Mouse (Mus musculus) forebrain, embryonic 16.5 days (tissue): ENCODE measurements around the gene Gcc2. TPM values are rescaled to one million over a fixed set of nuclear protein-coding genes. Genes with fewer than 3 reads are reported as not detected.

Experiments used
- ATAC-seq: fragments of 200-750 bp; cut with Nextera tagmentation; 2 replicates; pipeline ENCODE4 v1.8.0; 2017; ENCODE audit warnings: mild to moderate bottlenecking, moderate library complexity
- H3K27ac ChIP-seq: fragments of 300-500 bp; sonication (generic); 2 replicates; pipeline ENCODE4 v1.5.1; 2014; ENCODE audit warnings: low read length, control low read depth
- H3K27me3 ChIP-seq: fragments of 300-500 bp; sonication (generic); replicated peaks from 2 replicates; pipeline ENCODE4 v1.6.1; 2014; ENCODE audit warnings: low read length; ENCODE audit not compliant: control insufficient read depth, insufficient read depth
- H3K36me3 ChIP-seq: fragments of 300-500 bp; sonication (generic); 2 replicates; pipeline ENCODE4 v1.6.1; 2014; ENCODE audit not compliant: control insufficient read depth, insufficient read depth
- H3K4me1 ChIP-seq: fragments of 300-500 bp; sonication (generic); replicated peaks from 2 replicates; pipeline ENCODE4 v1.6.1; 2014; ENCODE audit warnings: low read length; ENCODE audit not compliant: control insufficient read depth, insufficient read depth
- H3K4me2 ChIP-seq: fragments of 300-500 bp; sonication (generic); 2 replicates; pipeline ENCODE4 v1.6.1; 2014; ENCODE audit warnings: mild to moderate bottlenecking, low read length, control low read depth
- H3K4me3 ChIP-seq: fragments of 300-500 bp; sonication (generic); replicated peaks from 2 replicates; pipeline ENCODE4 v1.5.1; 2014; ENCODE audit warnings: mild to moderate bottlenecking, low read length, control low read depth
- H3K9ac ChIP-seq: fragments of 300-500 bp; sonication (generic); replicated peaks from 2 replicates; pipeline ENCODE4 v1.6.1; 2014; ENCODE audit warnings: low read depth, low read length, control low read depth
- H3K9me3 ChIP-seq: fragments of 300-500 bp; sonication (generic); 2 replicates; pipeline ENCODE4 v1.6.1; 2016; ENCODE audit warnings: low read length; ENCODE audit not compliant: control insufficient read depth
- WGBS: fragments of 180-500 bp; shearing (Covaris S2); extraction: QIAGEN DNeasy Blood & Tissue Kit; methylation state at CpG from one replicate; pipeline ENCODE4 v1.1.7; 2014; 5-methylcytosine and 5-hydroxymethylcytosine counted together
- polyA plus RNA-seq: library from polyadenylated mRNA; unstranded; fragments of >200 nt; fragmentation: Nextera tagmentation; extraction: Ambion mirVana; gene quantifications from 2 replicates; pipeline ENCODE4 v1.2.1, GENCODE M21; 2015

Gcc2 gene
- 71.7 and 89.2 TPM in 2 replicates for polyA plus RNA-seq

DNA sequence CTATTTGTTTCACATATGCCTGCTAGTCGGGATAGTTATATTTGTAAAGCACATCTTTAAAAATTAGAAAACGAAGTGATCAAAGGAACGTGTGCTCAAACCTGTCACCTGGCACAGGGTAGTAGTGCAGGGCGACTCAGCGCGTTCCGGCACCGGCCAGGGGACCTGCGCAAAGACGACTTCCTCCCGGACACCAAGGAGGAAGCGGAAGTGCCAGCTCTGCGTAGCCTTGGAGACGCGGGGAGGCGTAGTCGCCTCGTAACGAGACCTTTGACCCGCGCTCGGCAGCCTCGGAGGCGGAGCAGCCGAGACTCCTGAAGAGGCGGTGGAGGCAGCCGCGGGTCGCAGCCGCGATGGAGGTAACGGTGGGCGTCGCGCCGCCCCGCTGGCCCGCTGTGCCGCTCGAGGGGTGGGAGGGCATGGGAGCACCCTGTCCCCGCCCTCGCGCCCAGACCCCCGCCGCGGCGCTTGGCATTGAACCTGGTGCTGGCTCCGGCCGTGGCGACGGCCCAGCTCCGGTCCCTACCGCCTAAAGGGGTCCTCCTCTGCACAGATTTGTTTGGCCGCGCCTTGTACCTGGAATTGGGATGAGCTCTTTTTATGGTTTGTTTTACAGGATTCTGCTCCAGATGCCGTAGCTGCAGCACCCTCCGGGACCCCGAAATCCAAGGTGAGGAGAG, at the start of gene Gcc2:
Gcc2 (plus strand) TSS at position 285 of the 680 bp plus-strand sequence.
- H3K9ac ChIP-seq: peak within 1 kb of the TSS; percentile 94
- H3K36me3 ChIP-seq: peaks cover 6% of the 10 kb centered on the region
- H3K27ac ChIP-seq: peak within 1 kb of the TSS; percentile 72
- under 1% methylated on average over 55 of the region's 58 CpGs for WGBS
- H3K4me3 ChIP-seq: peak within 1 kb of the TSS; percentile 95
- no peaks in the 10 kb centered on the region for H3K9me3 ChIP-seq
- peaks cover 12% of the 10 kb centered on the region for H3K4me1 ChIP-seq
- H3K4me2 ChIP-seq: peak within 1 kb of the TSS; percentile 65
- ATAC-seq: peak; percentile 99
- H3K27me3 ChIP-seq: no peaks in the 10 kb centered on the region

DNA sequence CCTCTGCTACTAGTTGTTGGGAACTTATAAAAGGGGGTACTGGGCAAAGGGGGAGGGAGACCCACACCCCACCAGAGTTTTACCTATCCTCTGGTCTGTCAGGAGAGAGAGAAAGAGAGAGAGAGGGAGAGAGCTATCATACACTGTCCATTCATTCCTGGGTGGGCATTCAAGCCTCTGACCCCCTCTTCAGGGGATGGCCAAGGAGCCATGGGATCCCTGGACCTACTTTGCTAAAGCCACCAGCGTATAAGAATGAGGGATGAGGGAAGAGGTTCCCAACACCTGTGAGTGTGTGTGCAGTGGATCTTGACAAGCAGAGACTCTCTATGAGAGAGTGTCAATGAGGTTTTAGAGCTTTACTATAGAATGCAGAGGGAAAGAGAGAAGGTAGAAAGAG, 49.3 kb upstream of the Gcc2 start:
- Histone ChIP-seq H3K4me3 (no peak overlapping the region), H3K9me3 (no peaks in the 10 kb centered on the region; the same call in 1 of the 2 replicates), H3K4me1 (no peaks in the 10 kb centered on the region), H3K27me3 (no peaks in the 10 kb centered on the region), H3K36me3 (no peaks in the 10 kb centered on the region), H3K4me2 (no peak overlapping the region), H3K9ac (no peak overlapping the region), H3K27ac (no peak overlapping the region)
- 38% methylated on average over 1 of the region's 1 CpGs for WGBS
- ATAC-seq: no peak

DNA sequence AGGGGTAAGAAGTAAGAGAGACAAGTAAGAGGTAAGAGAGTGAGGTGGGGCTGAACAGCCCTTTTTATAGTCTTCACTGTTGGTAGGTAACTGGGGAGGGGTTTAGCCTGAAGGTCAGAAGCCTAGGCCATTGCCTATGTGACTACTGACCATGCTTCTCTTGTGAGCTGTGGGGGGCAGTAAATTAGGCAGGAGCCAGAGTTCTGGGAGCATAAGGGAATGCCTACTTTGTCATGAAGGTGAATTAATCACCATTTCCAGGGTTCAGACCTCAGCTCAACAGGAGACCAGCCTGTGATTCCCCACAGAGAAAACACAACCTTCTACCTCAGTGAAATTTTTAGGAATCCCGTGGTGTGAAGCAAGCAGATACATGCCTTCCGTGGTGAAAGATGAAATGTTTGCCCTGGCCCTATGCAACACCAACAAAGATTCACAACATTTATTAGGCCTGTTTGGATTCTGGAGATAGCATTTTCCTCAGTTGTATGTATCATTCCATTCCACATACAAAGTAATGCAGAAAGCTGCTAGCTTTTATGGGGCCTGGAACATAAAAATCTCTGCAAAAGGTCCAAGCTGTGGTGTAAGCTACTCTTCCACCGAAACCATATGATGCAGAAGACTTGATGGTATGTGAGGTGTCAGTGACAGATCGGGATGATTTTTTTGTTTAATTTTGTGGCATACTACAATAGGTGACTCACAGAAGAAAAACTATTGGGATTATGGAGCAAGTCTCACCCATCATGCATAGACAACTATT, 48.5 kb upstream of the Gcc2 start:
- WGBS: 88% methylated on average over 4 of the region's 4 CpGs
- ATAC-seq: no peak
- Histone ChIP-seq H3K9me3 (no peaks in the 10 kb centered on the region; the same call in 1 of the 2 replicates), H3K36me3 (no peaks in the 10 kb centered on the region), H3K27ac (no peak overlapping the region), H3K4me3 (no peak overlapping the region), H3K9ac (no peak overlapping the region), H3K4me1 (no peaks in the 10 kb centered on the region), H3K27me3 (no peaks in the 10 kb centered on the region), H3K4me2 (no peak overlapping the region)

DNA sequence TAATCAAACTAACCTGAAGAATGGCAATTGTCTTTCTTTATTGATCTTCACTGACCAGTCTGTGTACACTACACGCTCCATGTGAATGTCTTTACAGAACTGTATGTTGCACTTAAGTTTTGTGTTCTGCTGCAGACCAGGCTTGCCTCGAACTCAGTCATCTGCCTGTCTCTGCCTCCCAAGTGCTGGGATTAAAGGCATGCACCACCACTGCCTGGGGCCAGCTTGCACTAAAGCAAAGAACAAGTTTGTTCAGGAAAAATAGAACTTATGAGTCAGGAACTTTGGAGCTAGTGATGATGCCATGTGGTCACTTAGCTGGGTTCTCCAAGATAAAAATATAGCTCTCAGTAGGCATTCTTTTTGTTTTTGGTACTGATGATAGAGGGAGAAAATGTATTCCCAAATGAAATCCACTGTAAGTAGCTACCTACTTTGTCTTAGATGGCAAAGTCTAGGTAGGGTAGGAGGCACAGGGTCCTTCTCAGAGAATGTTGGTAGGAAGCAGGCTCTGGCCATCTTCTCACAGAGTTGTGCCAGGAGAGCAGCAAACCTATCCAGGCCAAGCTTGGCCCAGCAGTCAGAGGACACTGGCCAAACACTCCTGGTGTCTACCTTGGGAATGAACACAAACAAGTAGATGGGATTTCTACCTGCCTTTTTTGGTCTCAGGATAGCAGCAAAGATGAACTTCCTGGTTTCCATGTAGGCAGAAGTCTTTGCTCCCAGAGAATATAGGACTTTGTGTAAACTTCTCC, 45.4 kb upstream of the Gcc2 start:
- no peak overlapping the region for H3K4me2 ChIP-seq
- H3K4me1 ChIP-seq: no peaks in the 10 kb centered on the region
- H3K27ac ChIP-seq: no peak overlapping the region
- H3K4me3 ChIP-seq: no peak overlapping the region
- no peak overlapping the region for H3K9ac ChIP-seq
- no peak for ATAC-seq
- no peaks in the 10 kb centered on the region; the same call in 1 of the 2 replicates for H3K9me3 ChIP-seq
- H3K27me3 ChIP-seq: no peaks in the 10 kb centered on the region
- no peaks in the 10 kb centered on the region for H3K36me3 ChIP-seq
- 75% methylated on average over 2 of the region's 2 CpGs for WGBS

DNA sequence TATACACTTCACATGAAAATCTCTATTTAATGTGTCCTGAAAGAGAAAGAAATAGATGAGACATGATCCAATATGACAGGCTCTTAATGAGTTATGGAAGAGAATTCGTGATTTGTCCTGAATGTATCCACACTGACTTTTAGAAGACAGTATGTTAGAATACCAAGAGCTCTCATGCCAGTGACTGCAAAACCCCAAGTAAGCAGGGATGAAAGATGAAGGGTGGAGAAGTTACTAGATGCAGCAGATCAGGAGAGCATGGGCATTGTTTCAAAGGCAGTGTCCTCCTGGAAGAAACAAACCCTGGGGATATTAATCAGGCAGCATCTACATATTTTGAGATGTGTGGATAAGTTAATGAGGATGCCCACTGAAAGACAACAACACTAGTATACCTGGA, 44.8 kb upstream of the Gcc2 start:
- Histone ChIP-seq H3K9me3 (no peaks in the 10 kb centered on the region; the same call in 1 of the 2 replicates), H3K4me3 (no peak overlapping the region), H3K4me2 (no peak overlapping the region), H3K9ac (no peak overlapping the region), H3K27me3 (no peaks in the 10 kb centered on the region), H3K27ac (no peak overlapping the region), H3K4me1 (no peaks in the 10 kb centered on the region), H3K36me3 (no peaks in the 10 kb centered on the region)
- ATAC-seq: no peak
- 56% methylated on average over 1 of the region's 1 CpGs for WGBS

DNA sequence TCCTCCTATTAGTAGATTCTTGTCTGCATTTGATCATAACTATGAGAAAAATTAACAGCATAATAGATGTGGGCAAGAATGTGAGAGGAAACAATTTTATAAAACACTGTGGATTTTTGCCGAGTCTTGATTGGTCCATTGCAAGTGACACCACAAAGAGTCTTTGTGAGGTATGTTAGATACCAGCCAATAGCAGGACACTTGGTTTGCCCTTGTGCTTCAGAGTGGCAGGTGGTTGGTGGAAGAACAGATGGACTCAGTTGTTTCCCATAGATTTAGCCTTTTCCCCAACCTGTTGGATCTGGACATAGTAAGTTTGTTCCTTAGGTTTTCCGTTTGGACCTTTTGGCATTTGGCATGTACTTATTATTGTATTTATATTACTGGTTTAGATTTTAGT, 44.1 kb upstream of the Gcc2 start:
- Histone ChIP-seq H3K9me3 (no peaks in the 10 kb centered on the region), H3K36me3 (no peaks in the 10 kb centered on the region), H3K9ac (no peak overlapping the region), H3K27me3 (no peaks in the 10 kb centered on the region), H3K4me3 (no peak overlapping the region), H3K4me2 (no peak overlapping the region), H3K27ac (no peak overlapping the region), H3K4me1 (no peaks in the 10 kb centered on the region)
- ATAC-seq: no peak
- 92% methylated on average over 2 of the region's 2 CpGs for WGBS

DNA sequence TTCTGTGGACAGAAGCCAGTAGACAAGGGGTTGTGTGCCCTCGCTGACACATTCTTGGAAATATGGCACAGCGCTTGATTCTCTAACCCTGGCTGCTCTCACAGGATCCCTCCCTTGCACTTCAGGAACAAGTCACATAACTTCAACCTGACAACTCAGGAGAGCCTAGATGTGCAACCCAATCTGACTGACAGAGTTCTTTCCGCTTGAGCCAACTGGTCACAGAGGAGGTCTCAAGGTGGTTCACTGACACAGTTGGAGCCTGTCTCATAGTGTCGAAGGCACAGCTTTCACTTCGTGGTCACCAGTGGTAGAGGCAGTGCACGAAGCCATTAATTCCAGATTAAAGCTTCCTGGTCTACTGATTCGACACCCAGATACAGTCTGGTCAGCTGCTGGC, 43.1 kb upstream of the Gcc2 start:
- Histone ChIP-seq H3K36me3 (no peaks in the 10 kb centered on the region), H3K9me3 (peaks cover 3% of the 10 kb centered on the region; the same call in 1 of the 2 replicates), H3K4me3 (no peak overlapping the region), H3K27ac (no peak overlapping the region), H3K4me2 (no peak overlapping the region), H3K9ac (no peak overlapping the region), H3K4me1 (no peaks in the 10 kb centered on the region), H3K27me3 (no peaks in the 10 kb centered on the region)
- WGBS: 79% methylated on average over 7 of the region's 7 CpGs
- no peak for ATAC-seq

DNA sequence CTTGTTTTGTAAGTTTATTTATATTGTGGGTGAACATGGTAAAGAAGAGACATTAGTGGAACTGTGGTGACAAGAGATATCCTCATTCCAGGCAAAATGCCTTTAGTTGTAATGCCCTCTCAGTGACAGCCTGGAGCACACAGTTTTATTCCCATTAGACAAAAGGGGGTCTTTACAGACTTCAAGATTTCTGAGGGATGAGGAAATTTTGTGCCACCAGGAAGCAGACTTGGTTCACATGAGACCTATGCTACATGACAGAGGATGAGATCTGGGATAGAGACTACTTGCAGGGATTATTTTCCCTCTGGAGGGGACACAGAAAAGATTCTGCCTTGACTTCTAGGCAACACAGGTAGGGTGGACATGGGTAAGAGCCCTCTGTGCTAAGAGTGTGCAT, 40.8 kb upstream of the Gcc2 start:
- Histone ChIP-seq H3K4me3 (no peak overlapping the region), H3K27ac (no peak overlapping the region), H3K36me3 (no peaks in the 10 kb centered on the region), H3K4me1 (no peaks in the 10 kb centered on the region), H3K9me3 (peaks cover 3% of the 10 kb centered on the region; the same call in 1 of the 2 replicates), H3K27me3 (0 out of 2 replicates have a peak, but pooled peaks cover 2% of the 10 kb centered on the region), H3K9ac (no peak overlapping the region), H3K4me2 (no peak overlapping the region)
- ATAC-seq: no peak

DNA sequence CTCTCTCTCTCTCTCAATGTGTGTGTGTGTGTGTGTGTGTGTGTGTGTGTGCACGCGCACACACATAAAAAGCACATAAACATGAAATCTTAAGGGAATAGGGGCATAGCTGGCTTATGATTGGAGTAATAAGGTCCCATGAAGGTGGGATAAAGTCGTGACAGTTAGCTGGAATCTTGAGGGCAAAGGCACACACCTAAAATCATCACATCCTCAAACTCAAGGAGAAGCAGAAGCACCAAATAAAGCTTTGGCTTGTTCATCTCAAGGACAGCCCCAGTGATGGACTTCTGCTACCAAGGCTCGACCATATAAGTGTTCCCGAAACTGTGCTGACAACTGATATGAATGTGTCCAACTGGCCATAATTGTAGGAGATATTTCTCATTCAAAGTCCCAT, 40.4 kb upstream of the Gcc2 start:
- Histone ChIP-seq H3K9me3 (peaks cover 3% of the 10 kb centered on the region; the same call in 1 of the 2 replicates), H3K4me2 (no peak overlapping the region), H3K9ac (no peak overlapping the region), H3K4me3 (no peak overlapping the region), H3K27ac (no peak overlapping the region), H3K27me3 (0 out of 2 replicates have a peak, but pooled peaks cover 2% of the 10 kb centered on the region), H3K36me3 (no peaks in the 10 kb centered on the region), H3K4me1 (no peaks in the 10 kb centered on the region)
- no peak for ATAC-seq
- 83% methylated on average over 5 of the region's 5 CpGs for WGBS
